Mouse (Mus musculus): Measurements from ENCODE around the gene Exosc2. TPM values are rescaled to one million over a fixed set of nuclear protein-coding genes. Genes with fewer than 3 reads are reported as not detected.
A peak's percentile ranks its signal among the peaks of the same experiment; 100 is the strongest.

The Exosc2 gene
- 9.6 and 9.8 TPM in 2 replicates for total RNA-seq (2015; ENCODE audit: low replicate concordance)
- 9.2 and 9.8 TPM in 2 replicates for total RNA-seq (2017; ENCODE audit: low replicate concordance)

GRCm38 (mm10) chr2:31670551-31671035, at the start of gene Exosc2:
Gene Exosc2 (plus strand): TSS chr2:31670715.
- ATAC-seq (replicated peaks; ENCODE audit: low FRiP score, poor library complexity, severe bottlenecking) = peak; percentile 97

DNA sequence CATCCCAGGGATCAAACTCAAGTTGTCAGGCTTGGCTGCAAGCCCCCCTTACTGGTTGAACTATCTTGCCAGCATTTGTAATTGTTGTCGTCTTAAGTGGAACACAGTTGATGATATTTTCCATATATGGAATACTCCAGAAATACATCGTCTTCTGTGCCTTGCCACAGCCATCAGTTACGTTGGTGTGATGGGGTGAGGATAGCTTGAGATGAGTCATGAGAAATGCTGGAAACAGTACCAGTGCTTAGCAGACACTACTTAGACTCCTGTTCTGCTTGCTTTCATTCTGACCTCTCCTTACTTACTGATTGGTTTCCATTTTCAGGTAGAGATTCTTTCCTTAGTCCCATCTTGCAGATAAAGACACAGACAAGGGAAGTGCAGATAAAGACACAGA, 37.0 kb upstream of the Exosc2 start:
- ATAC-seq (replicated peaks; ENCODE audit: low FRiP score, poor library complexity, severe bottlenecking) = no peak

DNA sequence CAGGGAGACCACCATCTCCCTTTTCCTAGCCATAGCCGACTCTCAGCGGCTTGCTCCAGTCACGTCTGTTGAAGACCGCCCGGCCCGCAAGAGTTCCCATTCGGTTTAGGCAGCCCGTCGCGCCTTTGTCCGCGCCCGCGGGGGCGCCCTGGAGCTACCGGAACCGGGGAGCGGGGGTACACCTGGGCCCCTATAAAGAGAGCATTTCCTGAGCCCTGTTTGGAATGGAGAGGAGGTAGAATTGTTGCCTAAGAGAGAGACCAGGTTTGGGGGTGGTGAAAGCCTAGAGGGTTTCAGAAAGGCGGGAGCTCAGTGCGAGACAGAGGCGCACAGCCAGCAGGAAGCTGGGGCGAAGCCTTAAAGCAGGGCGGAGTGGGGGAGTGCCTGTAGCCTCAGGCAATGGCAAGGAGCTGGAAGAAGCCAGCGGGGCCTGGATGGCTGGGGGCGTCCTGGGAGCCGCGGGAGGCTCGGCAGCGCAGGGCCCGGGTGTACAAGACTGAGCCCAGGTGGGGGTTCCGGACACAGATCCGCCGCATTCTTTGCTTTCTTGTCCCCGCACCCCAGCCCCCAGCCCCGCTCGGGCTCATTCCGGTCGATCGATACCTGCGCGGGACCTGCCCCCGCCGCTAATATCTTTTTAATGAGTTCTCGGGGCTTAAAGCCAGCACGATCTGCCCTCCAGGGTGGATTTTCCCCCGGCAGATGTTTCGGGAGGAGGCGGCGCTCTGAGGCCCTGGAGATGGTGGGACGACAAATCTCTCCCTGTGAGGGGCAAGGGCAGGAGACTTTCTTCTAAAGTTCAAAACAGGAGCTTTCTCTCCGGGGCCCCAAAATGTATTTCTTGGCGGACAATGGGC, 35.0 kb upstream of the Exosc2 start:
- no peak for ATAC-seq (replicated peaks; ENCODE audit: low FRiP score, poor library complexity, severe bottlenecking)

DNA sequence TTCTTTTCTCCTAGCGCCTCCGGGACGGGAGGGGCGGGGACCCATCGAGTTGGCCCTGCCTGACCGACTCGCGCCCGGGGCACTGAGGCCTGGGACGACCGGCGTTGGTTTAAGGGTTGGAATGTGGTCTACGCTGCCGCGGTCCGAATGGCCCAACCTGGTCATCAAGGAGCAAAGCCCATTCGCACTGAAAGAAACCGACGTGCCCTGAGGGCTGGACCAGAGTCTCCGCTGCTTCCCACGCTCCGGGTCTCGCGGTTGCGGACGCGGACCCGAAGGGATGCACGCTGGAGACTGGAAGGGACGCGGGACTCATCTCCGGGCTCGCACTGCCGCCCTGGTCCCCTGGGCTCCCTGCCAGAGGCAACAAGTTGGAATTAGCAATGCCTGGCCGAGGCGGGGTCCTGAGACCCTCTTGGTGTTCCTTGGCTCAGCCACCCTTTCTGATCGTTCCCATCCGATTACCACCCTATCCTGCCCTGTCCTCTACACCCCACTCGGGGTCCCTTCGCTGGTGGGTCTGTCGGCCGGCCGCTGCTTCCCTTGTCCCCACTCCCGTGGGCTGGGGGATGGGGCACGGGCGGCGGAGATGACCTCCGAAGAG, 34.3 kb upstream of the Exosc2 start:
- ATAC-seq (replicated peaks; ENCODE audit: low FRiP score, poor library complexity, severe bottlenecking) = no peak

- no peak for ATAC-seq (replicated peaks; ENCODE audit: low FRiP score, poor library complexity, severe bottlenecking)
Observed at GRCm38 (mm10) chr2:31636742-31637141, 33.8 kb upstream of the Exosc2 start.

DNA sequence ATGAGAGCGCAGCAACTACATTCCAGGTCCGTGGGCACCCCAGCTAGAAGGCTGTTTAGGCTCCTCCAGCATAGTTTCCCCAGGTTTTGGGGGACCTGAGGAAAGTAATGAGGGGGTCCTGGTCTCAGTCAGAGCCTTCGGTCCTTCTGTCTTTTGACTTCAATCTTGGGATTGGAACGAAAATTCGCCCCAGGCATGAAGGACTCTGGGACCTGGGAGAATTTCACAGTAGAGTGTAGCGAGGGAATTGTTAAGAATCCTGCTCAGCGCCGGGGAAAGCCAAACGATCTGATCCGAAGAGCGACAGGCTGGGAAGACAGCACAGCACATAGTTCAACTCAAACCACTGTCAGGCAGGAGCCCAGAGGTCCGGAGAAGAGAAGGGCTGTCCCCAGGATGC, 33.2 kb upstream of the Exosc2 start:
- no peak for ATAC-seq (replicated peaks; ENCODE audit: low FRiP score, poor library complexity, severe bottlenecking)

GRCm38 (mm10) chr2:31637807-31638206, 32.7 kb upstream of the Exosc2 start:
- ATAC-seq (replicated peaks; ENCODE audit: low FRiP score, poor library complexity, severe bottlenecking) = 0 out of 2 replicates have a peak, but pooled peaks have one; percentile 37

GRCm38 (mm10) chr2:31638581-31639465, 31.7 kb upstream of the Exosc2 start:
- no peak for ATAC-seq (replicated peaks; ENCODE audit: low FRiP score, poor library complexity, severe bottlenecking)

GRCm38 (mm10) chr2:31639466-31639760, 31.1 kb upstream of the Exosc2 start:
- ATAC-seq (replicated peaks; ENCODE audit: low FRiP score, poor library complexity, severe bottlenecking) = no peak

- ATAC-seq (replicated peaks; ENCODE audit: low FRiP score, poor library complexity, severe bottlenecking) = no peak
Observed at GRCm38 (mm10) chr2:31639901-31640608, 30.5 kb upstream of the Exosc2 start, which contains the start of gene Prdm12. Gene Prdm12 (plus strand): TSS chr2:31640037.

- no peak for ATAC-seq (replicated peaks; ENCODE audit: low FRiP score, poor library complexity, severe bottlenecking)
Observed at GRCm38 (mm10) chr2:31640609-31641507, 29.7 kb upstream of the Exosc2 start.

DNA sequence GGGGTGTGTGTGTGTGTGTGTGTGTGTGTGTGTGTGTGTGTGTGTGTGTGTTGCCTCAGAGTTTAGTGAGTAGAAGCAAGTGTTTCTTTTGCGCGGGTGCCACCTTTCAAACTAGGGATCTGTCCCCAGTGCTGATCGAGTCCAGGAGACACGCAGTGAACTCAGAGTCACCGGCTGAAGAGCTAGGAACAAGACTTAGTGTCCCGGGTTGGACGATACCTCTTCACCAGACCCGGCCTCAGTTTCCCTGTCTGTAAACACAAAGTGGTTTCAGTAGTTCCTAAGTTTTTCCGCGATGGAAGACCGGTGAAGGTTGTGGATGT, 29.0 kb upstream of the Exosc2 start:
- ATAC-seq (replicated peaks; ENCODE audit: low FRiP score, poor library complexity, severe bottlenecking) = no peak

DNA sequence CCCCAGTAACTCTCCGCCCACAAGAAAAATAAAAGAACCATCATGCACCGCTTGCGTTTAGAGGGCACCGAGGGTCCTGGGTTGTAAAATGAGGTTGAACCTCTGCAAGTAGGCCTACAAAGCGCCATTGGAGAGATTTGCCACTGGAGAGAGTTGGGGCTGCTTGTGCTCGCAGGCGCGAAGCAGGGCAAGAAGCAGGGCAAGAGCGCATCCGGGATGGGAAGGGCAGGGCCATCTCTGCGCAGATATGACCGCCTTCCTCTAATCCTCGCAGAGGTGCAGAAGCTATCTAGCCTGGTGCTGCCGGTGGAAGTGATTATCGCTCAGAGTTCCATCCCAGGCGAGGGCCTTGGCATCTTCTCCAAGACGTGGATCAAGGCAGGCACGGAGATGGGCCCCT, 28.6 kb upstream of the Exosc2 start:
- no peak for ATAC-seq (replicated peaks; ENCODE audit: low FRiP score, poor library complexity, severe bottlenecking)

- no peak for ATAC-seq (replicated peaks; ENCODE audit: low FRiP score, poor library complexity, severe bottlenecking)
Observed at GRCm38 (mm10) chr2:31653971-31654853, 16.3 kb upstream of the Exosc2 start.

DNA sequence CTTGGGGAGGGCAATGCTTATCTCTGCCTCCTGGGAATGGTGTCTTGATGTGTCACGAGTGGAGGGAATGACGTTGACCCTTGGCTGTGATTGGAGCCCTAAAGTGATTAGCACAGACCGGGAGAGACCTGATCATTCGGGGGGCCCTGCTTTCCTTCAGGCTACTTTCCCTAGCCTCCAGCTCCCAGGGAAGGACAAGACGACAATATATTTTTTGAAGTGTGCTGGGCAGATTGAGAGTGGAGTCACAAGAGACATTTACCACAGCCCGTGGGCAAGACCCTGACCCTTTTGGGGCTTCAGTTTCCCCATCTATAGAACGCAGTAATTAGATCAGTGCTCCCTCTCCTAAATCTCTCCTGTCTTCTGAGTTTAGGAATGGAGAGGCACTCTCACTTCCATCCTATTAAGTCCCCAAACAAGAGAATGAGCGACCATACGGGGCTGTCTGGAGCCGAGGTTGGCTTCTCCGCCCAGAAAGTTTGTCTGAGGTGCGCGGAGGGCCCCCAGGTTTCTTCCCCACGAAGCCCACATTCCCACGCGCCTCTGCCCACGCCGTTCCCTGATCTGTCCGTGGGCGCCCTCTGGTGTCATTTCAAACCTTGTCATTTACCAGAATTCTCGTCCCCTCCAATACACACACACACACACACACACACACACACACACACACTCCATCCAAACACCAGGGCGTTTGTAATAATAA, 15.5 kb upstream of the Exosc2 start:
- ATAC-seq (replicated peaks; ENCODE audit: low FRiP score, poor library complexity, severe bottlenecking) = no peak

DNA sequence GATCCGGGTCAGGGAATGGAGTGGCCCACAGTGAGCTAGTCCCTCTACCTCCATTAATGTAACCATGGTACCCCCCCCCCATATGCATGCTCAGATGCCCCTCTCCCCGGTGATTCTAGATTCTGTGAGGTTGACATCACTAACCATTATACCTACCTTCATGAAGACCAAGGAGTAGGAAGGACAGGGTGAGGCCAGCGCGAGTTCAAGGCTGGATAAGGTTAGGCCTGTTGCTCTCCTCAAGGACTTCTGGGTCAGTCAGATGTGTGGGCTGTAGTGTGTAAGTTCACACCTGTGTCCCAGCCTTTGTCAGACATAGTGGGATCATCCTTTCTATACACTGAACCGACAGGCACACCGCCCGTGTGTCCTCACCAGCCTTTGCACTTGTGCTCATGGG, 14.1 kb upstream of the Exosc2 start:
- no peak for ATAC-seq (replicated peaks; ENCODE audit: low FRiP score, poor library complexity, severe bottlenecking)
